Mouse (Mus musculus): ENCODE measurements around the gene Med14. TPM values are rescaled to one million over a fixed set of nuclear protein-coding genes. Genes with fewer than 3 reads are reported as not detected.

The Med14 gene
- polyA plus RNA-seq (2015; fragmentation: Nextera tagmentation; extraction: Ambion mirVana), result 10.0 and 10.6 TPM in 2 replicates

DNA sequence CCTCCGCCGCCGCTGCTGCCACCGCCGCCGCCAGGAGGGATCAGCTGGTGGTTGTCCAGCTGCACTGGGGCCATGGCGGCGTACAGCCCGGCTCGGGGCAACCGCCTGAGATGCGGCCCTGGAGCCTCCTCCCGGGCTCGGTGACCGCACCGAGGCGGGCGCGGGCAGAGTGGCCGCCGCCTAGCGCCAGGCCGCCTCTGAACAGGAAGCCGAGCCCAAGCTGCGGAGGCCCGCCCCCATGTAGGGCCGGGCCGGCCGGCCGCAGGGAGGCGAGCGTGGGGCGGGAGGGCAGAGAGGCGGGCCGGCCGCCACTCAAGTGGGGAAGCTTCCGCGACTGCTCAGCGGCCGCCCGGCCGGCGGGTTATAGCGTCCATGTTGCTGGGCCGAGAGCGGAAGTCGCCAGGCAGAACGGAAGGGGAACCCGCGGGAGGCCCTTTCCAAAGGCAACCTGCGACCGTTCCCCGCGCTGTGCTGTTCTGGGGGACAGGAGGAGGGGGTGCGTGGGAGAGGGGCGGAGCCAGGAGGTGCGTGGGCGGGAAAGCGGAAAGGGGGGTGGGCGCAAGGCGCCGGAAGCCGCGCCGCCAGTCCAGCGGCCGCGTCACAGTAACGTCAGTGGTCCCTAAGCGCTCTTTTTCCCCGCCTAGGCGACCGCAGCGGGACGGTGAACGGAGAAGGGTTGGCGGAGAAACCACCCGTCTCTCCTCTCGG lies at the start of gene Med14:
TSS of gene Med14 (minus strand) at position 448 of the 708 bp plus-strand sequence.
- WGBS, result 5% methylated on average over 71 of the region's 79 CpGs
- Histone ChIP-seq H3K27ac (peak within 1 kb of the TSS; percentile 94), H3K4me1 (replicated peaks) (no peaks in the 10 kb centered on the region), H3K4me3 (replicated peaks) (peak within 1 kb of the TSS; percentile 60), H3K27me3 (replicated peaks) (peaks cover 9% of the 10 kb centered on the region), H3K9ac (peak within 1 kb of the TSS; percentile 78), H3K4me2 (replicated peaks) (peak within 1 kb of the TSS; percentile 50), H3K36me3 (no peaks in the 10 kb centered on the region), H3K9me3 (no peaks in the 10 kb centered on the region)
- ATAC-seq, result peak; percentile 99

GRCm38 (mm10) chrX:12800559-12800958 lies 38.7 kb upstream of the Med14 start:
- Histone ChIP-seq H3K27me3 (replicated peaks) (no peaks in the 10 kb centered on the region), H3K4me1 (replicated peaks) (no peaks in the 10 kb centered on the region), H3K4me2 (replicated peaks) (no peak overlapping the region), H3K9me3 (no peaks in the 10 kb centered on the region), H3K36me3 (no peaks in the 10 kb centered on the region), H3K9ac (no peak overlapping the region), H3K27ac (no peak overlapping the region), H3K4me3 (replicated peaks) (no peak overlapping the region)
- WGBS, result 71% methylated on average over 4 of the region's 4 CpGs
- no peak for ATAC-seq

DNA sequence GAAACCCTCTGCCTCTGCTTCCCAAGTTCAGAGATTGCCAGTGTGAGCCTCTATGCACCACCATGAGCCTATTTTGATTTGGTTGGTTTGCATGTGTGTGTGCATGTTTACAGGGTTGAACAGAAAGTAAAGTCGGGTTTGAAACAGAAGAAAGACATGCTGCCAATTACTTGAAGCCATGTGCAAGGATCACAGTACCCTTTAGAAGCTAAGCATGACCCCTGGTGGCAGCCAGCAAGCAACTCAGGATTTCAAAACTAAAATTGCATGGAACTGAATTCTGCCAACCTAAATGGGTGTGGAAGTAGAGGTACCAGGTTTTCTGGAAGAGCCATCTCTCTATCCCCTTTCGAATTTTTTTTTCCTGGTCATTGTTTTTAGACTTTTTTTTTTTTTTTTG lies 33.0 kb upstream of the Med14 start:
- no peak overlapping the region for H3K9ac ChIP-seq
- no peak overlapping the region for H3K4me3 ChIP-seq (replicated peaks)
- no peaks in the 10 kb centered on the region for H3K4me1 ChIP-seq (replicated peaks)
- H3K36me3 ChIP-seq, result no peaks in the 10 kb centered on the region
- ATAC-seq, result no peak
- no peaks in the 10 kb centered on the region for H3K27me3 ChIP-seq (replicated peaks)
- H3K27ac ChIP-seq, result no peak overlapping the region
- WGBS, result 55% methylated on average over 2 of the region's 2 CpGs
- H3K9me3 ChIP-seq, result no peaks in the 10 kb centered on the region
- H3K4me2 ChIP-seq (replicated peaks), result no peak overlapping the region

- H3K9ac ChIP-seq, result no peak overlapping the region
- no peak overlapping the region for H3K27ac ChIP-seq
- no peaks in the 10 kb centered on the region for H3K36me3 ChIP-seq
- H3K9me3 ChIP-seq, result no peaks in the 10 kb centered on the region
- H3K27me3 ChIP-seq (replicated peaks), result no peaks in the 10 kb centered on the region
- 87% methylated on average over 4 of the region's 4 CpGs for WGBS
- H3K4me2 ChIP-seq (replicated peaks), result no peak overlapping the region
- H3K4me3 ChIP-seq (replicated peaks), result no peak overlapping the region
- no peaks in the 10 kb centered on the region for H3K4me1 ChIP-seq (replicated peaks)
- ATAC-seq, result no peak
Observed at GRCm38 (mm10) chrX:12791674-12792340, 29.9 kb upstream of the Med14 start.

DNA sequence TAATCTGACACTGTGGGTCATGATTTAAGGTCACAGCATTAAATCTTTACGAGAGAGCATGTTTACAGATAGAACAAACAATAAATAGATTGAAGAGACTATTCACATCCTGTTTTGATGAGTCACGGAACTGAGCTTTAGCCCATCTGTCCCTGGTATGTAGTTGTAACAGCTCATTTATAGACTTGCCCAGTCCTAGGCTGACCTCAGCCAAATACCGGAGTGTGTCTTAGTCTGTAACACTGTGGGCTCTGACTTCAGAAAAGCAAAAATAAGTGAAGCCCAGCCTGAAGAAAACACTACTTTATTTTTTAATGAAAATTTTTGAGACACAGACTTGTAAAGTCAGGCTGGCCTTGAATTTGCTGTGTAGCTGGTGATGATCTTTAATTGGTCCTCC lies 11.4 kb upstream of the Med14 start:
- H3K4me2 ChIP-seq (replicated peaks), result no peak overlapping the region
- ATAC-seq, result no peak
- no peaks in the 10 kb centered on the region for H3K36me3 ChIP-seq
- no peaks in the 10 kb centered on the region for H3K4me1 ChIP-seq (replicated peaks)
- no peak overlapping the region for H3K4me3 ChIP-seq (replicated peaks)
- 65% methylated on average over 3 of the region's 3 CpGs for WGBS
- no peak overlapping the region for H3K27ac ChIP-seq
- H3K27me3 ChIP-seq (replicated peaks), result no peaks in the 10 kb centered on the region
- H3K9me3 ChIP-seq, result no peaks in the 10 kb centered on the region
- H3K9ac ChIP-seq, result no peak overlapping the region

GRCm38 (mm10) chrX:12771561-12771960 lies 9.7 kb upstream of the Med14 start:
- no peak overlapping the region for H3K4me2 ChIP-seq (replicated peaks)
- whole genome bisulfite sequencing, result 49% methylated on average over 2 of the region's 2 CpGs
- H3K27me3 ChIP-seq (replicated peaks), result no peaks in the 10 kb centered on the region
- no peaks in the 10 kb centered on the region for H3K4me1 ChIP-seq (replicated peaks)
- no peak overlapping the region for H3K27ac ChIP-seq
- no peak for ATAC-seq
- H3K9ac ChIP-seq, result no peak overlapping the region
- H3K4me3 ChIP-seq (replicated peaks), result no peak overlapping the region
- no peaks in the 10 kb centered on the region for H3K36me3 ChIP-seq
- H3K9me3 ChIP-seq, result no peaks in the 10 kb centered on the region

DNA sequence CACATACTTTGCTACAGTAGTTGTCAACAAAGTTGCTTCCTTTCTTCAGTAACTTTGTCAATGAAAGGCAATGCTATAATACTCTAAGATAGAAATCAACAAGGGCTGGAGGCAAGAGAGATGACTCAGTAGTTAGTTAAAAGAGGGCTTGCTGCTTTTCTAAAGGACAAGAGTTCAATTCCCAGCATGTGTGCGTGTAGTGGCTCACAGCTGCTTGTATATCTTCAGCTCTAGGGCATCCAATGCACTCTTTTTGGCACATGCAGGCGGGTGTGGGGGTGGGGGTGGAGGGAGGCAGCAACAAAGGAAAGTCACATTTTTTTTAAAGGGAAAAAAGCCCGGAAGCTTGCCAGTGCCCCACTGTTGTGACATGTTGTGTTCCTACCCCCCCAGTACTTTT lies 6.7 kb upstream of the Med14 start:
- 79% methylated on average over 3 of the region's 3 CpGs for WGBS
- ATAC-seq, result no peak
- Histone ChIP-seq H3K27ac (no peak overlapping the region), H3K4me3 (replicated peaks) (no peak overlapping the region), H3K4me2 (replicated peaks) (no peak overlapping the region), H3K36me3 (no peaks in the 10 kb centered on the region), H3K9ac (no peak overlapping the region), H3K27me3 (replicated peaks) (no peaks in the 10 kb centered on the region), H3K9me3 (no peaks in the 10 kb centered on the region), H3K4me1 (replicated peaks) (no peaks in the 10 kb centered on the region)

- 54% methylated on average over 4 of the region's 4 CpGs for WGBS
- Histone ChIP-seq H3K4me2 (replicated peaks) (no peak overlapping the region), H3K4me3 (replicated peaks) (no peak overlapping the region), H3K36me3 (no peaks in the 10 kb centered on the region), H3K27me3 (replicated peaks) (peaks cover 1% of the 10 kb centered on the region; the same call in 1 of the 2 replicates), H3K9ac (no peak overlapping the region), H3K27ac (no peak overlapping the region), H3K4me1 (replicated peaks) (no peaks in the 10 kb centered on the region), H3K9me3 (no peaks in the 10 kb centered on the region)
- ATAC-seq, result no peak
Observed at GRCm38 (mm10) chrX:12766846-12767564, 5.1 kb upstream of the Med14 start.

- Histone ChIP-seq H3K36me3 (no peaks in the 10 kb centered on the region), H3K27ac (no peak overlapping the region), H3K9me3 (no peaks in the 10 kb centered on the region), H3K9ac (no peak overlapping the region), H3K4me1 (replicated peaks) (no peaks in the 10 kb centered on the region), H3K4me3 (replicated peaks) (peak overlapping the region; percentile 60; the same call in 1 of the 2 replicates), H3K4me2 (replicated peaks) (peak overlapping the region; percentile 50), H3K27me3 (replicated peaks) (peaks cover 9% of the 10 kb centered on the region)
- no peak for ATAC-seq
- 71% methylated on average over 3 of the region's 3 CpGs for WGBS
Observed at GRCm38 (mm10) chrX:12763127-12763834, 1.4 kb upstream of the Med14 start.

- no peak for ATAC-seq
- Histone ChIP-seq H3K9me3 (no peaks in the 10 kb centered on the region), H3K4me1 (replicated peaks) (no peaks in the 10 kb centered on the region), H3K27ac (peak overlapping the region; percentile 94), H3K36me3 (no peaks in the 10 kb centered on the region), H3K4me2 (replicated peaks) (peak overlapping the region; percentile 50), H3K4me3 (replicated peaks) (peak overlapping the region; percentile 60), H3K9ac (peak overlapping the region; percentile 78), H3K27me3 (replicated peaks) (peaks cover 9% of the 10 kb centered on the region)
- WGBS, result 16% methylated on average over 29 of the region's 32 CpGs
Observed at GRCm38 (mm10) chrX:12762334-12763126, 657 bp upstream of the Med14 start.

DNA sequence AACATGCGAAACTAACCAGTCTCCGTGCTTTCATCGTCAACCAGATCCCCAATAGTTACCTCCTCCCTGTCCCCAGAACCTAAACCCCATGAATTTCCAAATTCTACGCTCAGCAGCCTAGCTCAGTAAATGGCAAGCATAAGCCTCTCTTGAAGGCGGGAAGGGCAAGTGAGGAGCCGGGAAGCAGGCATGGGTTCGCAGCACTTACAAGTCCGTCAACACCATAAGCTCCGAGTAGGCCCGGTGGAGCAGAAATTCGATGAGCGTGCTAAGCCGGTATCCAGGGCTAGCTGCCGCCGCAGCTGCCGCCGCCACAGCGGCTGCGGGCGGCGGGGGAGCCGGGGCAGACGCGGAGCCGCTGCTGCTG lies 631 bp downstream of the Med14 start:
- 11% methylated on average over 25 of the region's 25 CpGs for WGBS
- ATAC-seq, result no peak; the same call in 1 of the 2 replicates

More for the DNA sequence above, 631 bp downstream of the Med14 start:
- H3K9ac ChIP-seq, result peak overlapping the region; percentile 78
- no peaks in the 10 kb centered on the region for H3K4me1 ChIP-seq (replicated peaks)
- H3K27ac ChIP-seq, result peak overlapping the region; percentile 94
- peak overlapping the region; percentile 60 for H3K4me3 ChIP-seq (replicated peaks)
- H3K36me3 ChIP-seq, result no peaks in the 10 kb centered on the region
- H3K27me3 ChIP-seq (replicated peaks), result peaks cover 9% of the 10 kb centered on the region
- no peaks in the 10 kb centered on the region for H3K9me3 ChIP-seq
- H3K4me2 ChIP-seq (replicated peaks), result peak overlapping the region; percentile 50

Measured in intestine, embryonic 15.5 days (tissue).